In genomic region chr10:20312736-20313301, GRCm38 (mm10) we compare ENCODE assay signal across 8 mouse cellular contexts. TPM values are rescaled to one million over a fixed set of nuclear protein-coding genes. Genes with fewer than 3 reads are reported as not detected.
DNase-seq lines count a peak whose midpoint lies in the region; ATAC-seq and TF ChIP-seq lines count a peak whose summit lies in the region.

No protein-coding gene starts in this region.

- peak; percentile 88 to 90 for DNase-seq in B cell, adult 2 months
- peak; percentile 89 to 91 for DNase-seq in heart, adult 9 months (ENCODE audit: low spot score in 2 of 2)
- DNase-seq in kidney, adult 9 months = peak; percentile 91
- DNase-seq in spleen, adult 18-20 months = peak; percentile 80 to 85

- ATAC-seq in embryonic facial prominence, embryonic 15.5 days (ENCODE audit: insufficient number of reproducible peaks, low FRiP score, low TSS enrichment, low read depth) = peak; percentile 80
- ATAC-seq in limb, embryonic 13.5 days (ENCODE audit: low FRiP score, low read depth) = peak; percentile 77
- peak; percentile 85 for ATAC-seq in midbrain, embryonic 15.5 days (replicated peaks)

- H3K4me3 ChIP-seq in bone marrow macrophage, adult 2 months (ENCODE audit: insufficient read depth, low read length) = peak overlapping the region; percentile 90
- peak overlapping the region; percentile 78 for H3K4me3 ChIP-seq in embryonic facial prominence, embryonic 15.5 days (replicated peaks)
- H3K4me3 ChIP-seq in limb, embryonic 13.5 days = peak overlapping the region; percentile 85
- H3K4me3 ChIP-seq in midbrain, embryonic 15.5 days = peak overlapping the region; percentile 86

- peak overlapping the region; percentile 97 for H3K9ac ChIP-seq in embryonic facial prominence, embryonic 15.5 days
- peak overlapping the region; percentile 96 for H3K9ac ChIP-seq in limb, embryonic 13.5 days
- peak overlapping the region; percentile 91 for H3K9ac ChIP-seq in midbrain, embryonic 15.5 days

- no peak for TF ChIP-seq POLR2A in bone marrow macrophage, adult 2 months (IDR thresholded peaks at IDR 0.05; ENCODE audit: borderline replicate concordance, low read depth, low read length)

- under 1% methylated on average over 53 of the region's 54 CpGs for WGBS in embryonic facial prominence, embryonic 15.5 days
- WGBS in limb, embryonic 13.5 days = under 1% methylated on average over 54 of the region's 54 CpGs
- under 1% methylated on average over 51 of the region's 54 CpGs for WGBS in midbrain, embryonic 15.5 days

- no peaks in the 10 kb centered on the region for H3K9me3 ChIP-seq in embryonic facial prominence, embryonic 15.5 days (replicated peaks)
- H3K9me3 ChIP-seq in limb, embryonic 13.5 days = no peaks in the 10 kb centered on the region
- no peaks in the 10 kb centered on the region for H3K9me3 ChIP-seq in midbrain, embryonic 15.5 days

- peaks cover 7% of the 10 kb centered on the region for H3K4me1 ChIP-seq in bone marrow macrophage, adult 2 months (ENCODE audit: control insufficient read depth, insufficient read depth, low read length)
- peaks cover 17% of the 10 kb centered on the region; the same call in 1 of the 2 replicates for H3K4me1 ChIP-seq in embryonic facial prominence, embryonic 15.5 days
- peaks cover 17% of the 10 kb centered on the region for H3K4me1 ChIP-seq in limb, embryonic 13.5 days
- peaks cover 25% of the 10 kb centered on the region for H3K4me1 ChIP-seq in midbrain, embryonic 15.5 days

- H3K4me2 ChIP-seq in embryonic facial prominence, embryonic 15.5 days (replicated peaks) = peak overlapping the region; percentile 55
- peak overlapping the region; percentile 71 for H3K4me2 ChIP-seq in limb, embryonic 13.5 days (replicated peaks)
- H3K4me2 ChIP-seq in midbrain, embryonic 15.5 days = peak overlapping the region; percentile 53

- H3K27ac ChIP-seq in bone marrow macrophage, adult 2 months (ENCODE audit: insufficient read depth, low read depth, low read length) = peak overlapping the region; percentile 95
- peak overlapping the region; percentile 100 for H3K27ac ChIP-seq in embryonic facial prominence, embryonic 15.5 days (replicated peaks)
- H3K27ac ChIP-seq in limb, embryonic 13.5 days = peak overlapping the region; percentile 99
- H3K27ac ChIP-seq in midbrain, embryonic 15.5 days = peak overlapping the region; percentile 100

- no peaks in the 10 kb centered on the region for H3K27me3 ChIP-seq in embryonic facial prominence, embryonic 15.5 days
- H3K27me3 ChIP-seq in limb, embryonic 13.5 days = no peaks in the 10 kb centered on the region
- no peaks in the 10 kb centered on the region for H3K27me3 ChIP-seq in midbrain, embryonic 15.5 days (replicated peaks)

- no peaks in the 10 kb centered on the region for H3K36me3 ChIP-seq in embryonic facial prominence, embryonic 15.5 days
- H3K36me3 ChIP-seq in limb, embryonic 13.5 days = peaks cover 4% of the 10 kb centered on the region; the same call in 1 of the 2 replicates
- no peaks in the 10 kb centered on the region for H3K36me3 ChIP-seq in midbrain, embryonic 15.5 days (replicated peaks)

- no peak for TF ChIP-seq CTCF in bone marrow macrophage, adult 2 months (IDR thresholded peaks at IDR 0.05; ENCODE audit: low read depth, low read length)

RNA-seq across cellular contexts. Expression of gene Bclaf1, which starts 0.6 kb away (rescaled TPM):
- 136 and 169 TPM in 2 replicates for polyA plus RNA-seq in bone marrow macrophage, adult 2 months (2012; ENCODE audit: insufficient read depth, insufficient read length, missing spikeins)
- polyA plus RNA-seq in embryonic facial prominence, embryonic 15.5 days (2015; fragmentation: Nextera tagmentation; extraction: Ambion mirVana) = 107 and 114 TPM in 2 replicates
- 148 TPM in 2 replicates for polyA plus RNA-seq in limb, embryonic 13.5 days (2015; fragmentation: Nextera tagmentation; extraction: Ambion mirVana)
- polyA plus RNA-seq in midbrain, embryonic 15.5 days (2015; fragmentation: Nextera tagmentation; extraction: Ambion mirVana) = 121 and 122 TPM in 2 replicates

RNA-seq across cellular contexts. Expression of gene Mtfr2, which starts 34.8 kb away (rescaled TPM):
- 9.0 and 9.4 TPM in 2 replicates for polyA plus RNA-seq in bone marrow macrophage, adult 2 months (2012; ENCODE audit: insufficient read depth, insufficient read length, missing spikeins)
- 1.1 and 1.2 TPM in 2 replicates for polyA plus RNA-seq in embryonic facial prominence, embryonic 15.5 days (2015; fragmentation: Nextera tagmentation; extraction: Ambion mirVana)
- 1.9 and 2.4 TPM in 2 replicates for polyA plus RNA-seq in limb, embryonic 13.5 days (2015; fragmentation: Nextera tagmentation; extraction: Ambion mirVana)
- polyA plus RNA-seq in midbrain, embryonic 15.5 days (2015; fragmentation: Nextera tagmentation; extraction: Ambion mirVana) = 0.38 and 0.50 TPM in 2 replicates

Comparison
In these comparisons a context has a peak if more than half of its experiments do, and no peak if none do; other contexts are left out.
1. Peak in every context shown above with its lines: DNase-seq, ATAC-seq, H3K4me3 ChIP-seq and H3K27ac ChIP-seq.